Mouse (Mus musculus) Patski (cell line): ENCODE measurements around the gene Myh10. TPM values are rescaled to one million over a fixed set of nuclear protein-coding genes. Genes with fewer than 3 reads are reported as not detected.
"Not testable (repeated sequence)": the region's sequence is repeated elsewhere in the genome, so short reads cannot be mapped to it uniquely, and the experiment has no call there.

Source experiments
- ATAC-seq: fragments of 100-300 bp; one replicate; pipeline ENCODE4 v1.8.0; 2021
- CTCF ChIA-PET: fragments of 350-600 bp; sonication (Branson Sonifier 250); formaldehyde crosslinking; loops from one replicate; lab custom pipeline; 2022; ENCODE audit warnings: inconsistent platforms; lab: Charles Lee
- POLR2A ChIA-PET: fragments of 350-600 bp; sonication (Branson Sonifier 250); formaldehyde crosslinking; loops from one replicate; lab custom pipeline; 2022; ENCODE audit warnings: antibody characterized with exemption, inconsistent platforms; lab: Charles Lee
- DNase-seq: peaks from one replicate; pipeline ENCODE4 v3.0.0-alpha.2; 2011; ENCODE audit warnings: low read depth, low spot score
- H3K27me3 ChIP-seq: fragments of 371-371 bp; one replicate; pipeline ENCODE4 v1.5.1; 2021
- CTCF ChIP-seq: fragments of 100-300 bp; IDR thresholded peaks from one replicate; pipeline ENCODE4 v1.5.1; 2021
- in situ Hi-C: fragments of 300-500 bp; cut with MboI; formaldehyde crosslinking; loops from 3 replicates; pipeline ENCODE4 v1.11.1; 2018; ENCODE audit warnings: low pct_unique_long_range_greater_than_20kb, mixed read lengths
- polyA plus RNA-seq: library from polyadenylated mRNA; unstranded; gene quantifications from one replicate; pipeline ENCODE4 v1.2.3, GENCODE M21; 2021

The Myh10 gene
- polyA plus RNA-seq, 1 experiment from 2014 or later = 113 TPM

DNA sequence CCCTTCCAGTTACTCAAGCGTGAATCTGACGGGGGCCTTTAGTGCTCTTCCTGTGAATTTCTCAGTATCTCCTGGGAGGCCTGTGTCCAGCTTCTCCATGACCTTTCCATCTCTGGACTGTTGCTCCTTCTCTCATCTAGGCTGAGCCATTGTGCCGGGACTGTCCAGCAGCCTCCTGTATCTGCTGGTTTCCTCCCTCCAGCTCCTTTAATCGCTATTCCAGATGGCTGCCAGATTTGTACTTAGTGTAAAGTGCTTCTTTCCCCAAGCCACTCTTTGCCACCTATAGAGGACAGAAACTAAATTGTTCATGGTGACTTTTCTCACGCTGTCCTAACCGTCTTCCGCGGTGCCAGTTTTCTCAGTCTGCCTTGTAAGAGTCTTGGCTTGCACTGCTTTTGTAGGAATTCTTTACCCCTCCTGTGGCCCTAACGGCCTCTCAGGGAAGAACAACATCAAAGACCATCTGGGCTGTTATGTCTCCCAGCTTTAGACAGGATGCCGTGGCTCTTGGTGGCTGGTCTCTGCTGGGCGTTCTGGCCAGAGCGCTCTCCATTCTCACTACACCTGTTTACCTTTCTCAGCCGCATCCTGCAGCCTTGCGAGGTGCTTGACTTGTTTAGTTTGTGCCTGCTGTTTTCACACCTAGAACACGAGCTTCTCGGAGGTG lies 25.9 kb downstream of the Myh10 start:
- POLR2A ChIA-PET = no interaction called here
- ATAC-seq (no peak), DNase-seq (no peak)
- CTCF ChIA-PET = no interaction called here
- H3K27me3 ChIP-seq = no peaks in the 10 kb centered on the region
- in situ Hi-C loops = no loop called here
- TF ChIP-seq CTCF = no peak

GRCm38 (mm10) chr11:68719096-68719648 lies 27.8 kb downstream of the Myh10 start:
- DNase-seq = no peak
- ChIA-PET CTCF (interaction anchor here (1.1 to 1.3 kb wide), 2 partner anchors 12 to 28 kb away, joined by 3 to 4 read pairs; partner anchors contain the start of gene Myh10), POLR2A (no interaction called here)
- TF ChIP-seq CTCF = no peak
- ATAC-seq = no peak
- in situ Hi-C loops = no loop called here
- no peaks in the 10 kb centered on the region for H3K27me3 ChIP-seq

- in situ Hi-C loops = no loop called here
- DNase-seq (no peak), ATAC-seq (no peak)
- ChIA-PET CTCF (interaction anchor here (1.3 kb wide), 1 partner anchor 28 kb away, joined by 3 read pairs; the partner anchor contains the start of gene Myh10), POLR2A (no interaction called here)
- no peak for TF ChIP-seq CTCF
- H3K27me3 ChIP-seq = no peaks in the 10 kb centered on the region
Measured at GRCm38 (mm10) chr11:68719774-68720173, 28.4 kb downstream of the Myh10 start.

GRCm38 (mm10) chr11:68724117-68724516 lies 32.8 kb downstream of the Myh10 start:
- peak; percentile 90 for TF ChIP-seq CTCF
- in situ Hi-C loops = no loop called here
- no peaks in the 10 kb centered on the region for H3K27me3 ChIP-seq
- DNase-seq (no peak), ATAC-seq (no peak)
- POLR2A ChIA-PET = no interaction called here
- CTCF ChIA-PET = interaction anchor here (1.0 to 2.2 kb wide), 3 partner anchors 16 to 200 kb away, joined by 3 to 7 read pairs (median 3); partner anchors contain the start of gene Myh10

- DNase-seq = no peak
- H3K27me3 ChIP-seq = no peaks in the 10 kb centered on the region
- in situ Hi-C loops = no loop called here
- ChIA-PET POLR2A (no interaction called here), CTCF (no interaction called here)
- peak; percentile 43 for TF ChIP-seq CTCF
- no peak for ATAC-seq
Measured at GRCm38 (mm10) chr11:68728693-68729092, 37.3 kb downstream of the Myh10 start.

DNA sequence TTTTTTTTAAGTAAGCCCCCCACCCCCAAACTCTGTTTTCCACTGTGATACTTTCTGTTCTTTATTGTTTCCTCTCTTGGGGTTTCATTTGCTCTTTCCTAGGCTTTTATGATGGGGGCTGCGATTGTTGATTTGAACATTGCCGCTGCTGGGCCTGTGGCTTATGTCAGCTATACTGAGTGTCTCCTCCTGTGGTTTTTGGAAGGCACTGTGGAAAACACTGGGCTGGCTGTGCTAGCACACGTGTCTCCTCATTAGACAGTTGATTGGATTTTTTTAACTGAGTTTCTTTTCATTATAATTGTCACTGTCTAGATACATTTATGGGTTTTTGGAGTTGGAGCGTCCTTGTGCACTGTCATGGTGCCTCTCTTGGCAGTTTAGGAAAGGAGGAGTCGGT lies 39.4 kb downstream of the Myh10 start:
- POLR2A ChIA-PET = no interaction called here
- no peaks in the 10 kb centered on the region for H3K27me3 ChIP-seq
- TF ChIP-seq CTCF = no peak
- DNase-seq (no peak), ATAC-seq (no peak)
- CTCF ChIA-PET = no interaction called here
- in situ Hi-C loops = no loop called here

GRCm38 (mm10) chr11:68732066-68732465 lies 40.7 kb downstream of the Myh10 start:
- no peak for ATAC-seq
- POLR2A ChIA-PET = interaction anchor here (0.7 kb wide), 2 partner anchors 20 to 271 kb away, joined by 6 to 7 read pairs; no protein-coding TSS in a partner anchor

DNA sequence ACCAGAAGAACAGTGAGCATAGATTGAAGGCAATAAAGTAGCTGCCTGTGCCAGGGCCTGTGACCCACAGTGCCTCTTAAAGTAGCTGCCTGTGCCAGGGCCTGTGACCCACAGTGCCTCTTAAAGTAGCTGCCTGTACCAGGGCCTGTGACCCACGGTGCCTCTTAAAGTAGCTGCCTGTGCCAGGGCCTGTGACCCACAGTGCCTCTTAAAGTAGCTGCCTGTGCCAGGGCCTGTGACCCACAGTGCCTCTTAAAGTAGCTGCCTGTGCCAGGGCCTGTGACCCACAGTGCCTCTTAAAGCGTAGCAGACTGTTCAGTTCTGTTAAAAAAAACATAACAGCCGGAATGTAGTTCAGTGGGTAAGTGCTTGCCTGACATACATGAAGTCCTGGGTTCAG lies 42.0 kb downstream of the Myh10 start:
- H3K27me3 ChIP-seq, in situ Hi-C loops, ATAC-seq, CTCF ChIA-PET, DNase-seq: not testable (repeated sequence)
- POLR2A ChIA-PET = interaction anchor here (0.6 kb wide), 1 partner anchor 216 kb away, joined by 5 read pairs; no protein-coding TSS in a partner anchor

More at GRCm38 (mm10) chr11:68732066-68732465, 40.7 kb downstream of the Myh10 start:
- H3K27me3 ChIP-seq = no peaks in the 10 kb centered on the region
- no peak for TF ChIP-seq CTCF
- in situ Hi-C loops = no loop called here
- no peak for DNase-seq
- CTCF ChIA-PET = no interaction called here

- DNase-seq (no peak), ATAC-seq (no peak)
- ChIA-PET CTCF (interaction anchor here (2.6 kb wide), 1 partner anchor 15 kb away, joined by 7 read pairs; no protein-coding TSS in a partner anchor), POLR2A (no interaction called here)
- H3K27me3 ChIP-seq = no peaks in the 10 kb centered on the region
- in situ Hi-C loops = no loop called here
- no peak for TF ChIP-seq CTCF
Measured at GRCm38 (mm10) chr11:68739509-68739908, 48.1 kb downstream of the Myh10 start.

DNA sequence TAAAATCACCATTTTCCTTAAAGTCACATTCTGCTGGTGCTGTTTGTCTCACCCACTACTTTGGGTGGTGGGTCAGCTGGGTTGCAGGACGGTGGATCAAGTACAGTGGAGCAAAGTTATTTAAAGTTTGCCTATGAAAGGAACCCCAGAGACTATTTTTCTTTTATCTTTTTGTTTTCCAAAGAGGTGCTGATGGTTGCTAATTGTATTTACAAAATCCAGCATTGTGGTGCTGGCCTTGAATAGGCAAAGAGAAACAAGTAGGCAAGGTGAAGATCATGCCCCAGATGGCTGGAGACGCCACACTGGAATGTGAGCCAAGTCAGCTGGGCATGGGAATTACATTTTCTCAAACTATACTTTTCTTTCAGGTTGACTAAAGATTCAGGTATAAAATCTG lies 51.3 kb downstream of the Myh10 start:
- CTCF ChIA-PET = no interaction called here
- POLR2A ChIA-PET = no interaction called here
- DNase-seq = no peak
- no peaks in the 10 kb centered on the region for H3K27me3 ChIP-seq
- ATAC-seq = no peak
- in situ Hi-C loops = no loop called here
- TF ChIP-seq CTCF = no peak

DNA sequence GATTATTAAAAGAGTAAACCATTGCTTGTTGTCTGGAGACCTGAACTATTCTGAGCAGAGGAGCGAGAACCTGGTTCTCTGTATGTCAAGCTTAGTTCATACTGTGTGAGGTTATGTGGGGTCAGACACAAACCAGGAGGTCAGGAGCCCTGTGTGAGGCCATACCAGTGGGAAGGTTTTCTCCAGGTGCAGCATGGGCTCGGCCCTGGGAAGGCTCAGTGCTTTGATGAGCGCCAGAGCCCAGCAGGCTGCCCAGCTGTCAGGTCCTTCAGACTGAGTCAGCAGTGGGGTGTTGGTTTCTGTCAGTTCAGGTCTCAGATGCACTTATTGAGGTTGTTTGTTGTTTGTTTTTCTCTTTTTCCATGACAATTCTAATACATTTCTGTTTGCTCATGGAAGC lies 52.8 kb downstream of the Myh10 start:
- in situ Hi-C loops = no loop called here
- no peak for TF ChIP-seq CTCF
- ChIA-PET POLR2A (no interaction called here), CTCF (no interaction called here)
- DNase-seq (no peak), ATAC-seq (no peak)
- no peaks in the 10 kb centered on the region for H3K27me3 ChIP-seq
